Mouse (Mus musculus): ENCODE data around the gene Zfp52. TPM values are rescaled to one million over a fixed set of nuclear protein-coding genes. Genes with fewer than 3 reads are reported as not detected.

Gene Zfp52
- polyA plus RNA-seq, 1 experiment, result 0.73 TPM

DNA sequence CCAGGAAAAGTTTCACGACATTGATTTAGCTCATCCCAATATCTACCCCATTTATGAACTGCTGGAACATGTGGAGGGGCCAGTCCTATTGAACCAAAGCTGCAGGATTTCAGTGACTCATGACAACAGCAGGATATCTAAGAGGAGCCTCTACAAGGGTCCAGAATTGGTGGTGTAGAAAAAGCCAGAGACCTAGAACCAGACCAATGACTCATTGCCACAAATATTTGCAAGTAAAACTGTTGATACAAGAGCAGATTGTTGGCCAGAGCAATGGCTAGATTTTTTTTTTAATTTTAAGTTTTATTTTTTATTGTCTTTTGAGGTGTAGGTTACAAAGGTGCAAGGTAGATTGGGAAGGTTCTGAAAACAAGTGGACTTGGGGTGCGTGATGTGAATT is 50.2 kb downstream of the Zfp52 start:
- Histone ChIP-seq H3K36me3 (ENCODE audit: control insufficient read depth, insufficient read depth, low read length) (0 out of 2 replicates have a peak, but pooled peaks cover 4% of the 10 kb centered on the region), H3K27me3 (ENCODE audit: control insufficient read depth, insufficient read depth, low read length) (no peaks in the 10 kb centered on the region)
- TF ChIP-seq CTCF (IDR thresholded peaks at IDR 0.05; ENCODE audit: borderline replicate concordance, control insufficient read depth, extremely low read depth, insufficient read depth, low read length, poor library complexity), result no peak
- TF ChIP-seq POLR2A (IDR thresholded peaks at IDR 0.05; ENCODE audit: control insufficient read depth, extremely low read depth, insufficient read depth, low read length, poor library complexity), result no peak

More for the DNA sequence above, 50.2 kb downstream of the Zfp52 start:
- WGBS, result 97% methylated on average over 2 of the region's 2 CpGs
- no peak for DNase-seq
- no peaks in the 10 kb centered on the region for H3K4me1 ChIP-seq (replicated peaks; ENCODE audit: control insufficient read depth, insufficient read depth, low read length)
- H3K4me3 ChIP-seq (ENCODE audit: control insufficient read depth, insufficient read depth, low read length), result no peak overlapping the region
- H3K27ac ChIP-seq (ENCODE audit: control insufficient read depth, insufficient read depth, low read length), result no peak overlapping the region

Other genes starting within 250 kb of the Zfp52 start
- gene Vmn1r237, start 223.7 kb upstream of the Zfp52 start, polyA plus RNA-seq (2012; rRNA removed), result not detected in 2 replicates
- gene Zfp677, start 151.8 kb upstream of the Zfp52 start, polyA plus RNA-seq (2012; rRNA removed), result 0.43 and 0.57 TPM in 2 replicates
- 1.4 and 2.0 TPM in 2 replicates for gene Zfp54, start 112.3 kb upstream of the Zfp52 start, polyA plus RNA-seq (2012; rRNA removed)
- gene Zfp51, start 85.2 kb upstream of the Zfp52 start, polyA plus RNA-seq (2012; rRNA removed), result 2.0 and 2.7 TPM in 2 replicates
- 2.9 and 3.7 TPM in 2 replicates for gene Zfp53, start 46.5 kb upstream of the Zfp52 start, polyA plus RNA-seq (2012; rRNA removed)
- gene Zfp948, start 31.5 kb downstream of the Zfp52 start, polyA plus RNA-seq (2012; rRNA removed), result 0.14 and 0.44 TPM in 2 replicates
- gene Zfp983, start 115.1 kb downstream of the Zfp52 start, polyA plus RNA-seq (2012; rRNA removed), result 1.0 and 1.6 TPM in 2 replicates
- not detected in 2 replicates for gene Gm10226, start 156.3 kb downstream of the Zfp52 start, polyA plus RNA-seq (2012; rRNA removed)
- 0.61 and 0.78 TPM in 2 replicates for gene Zfp760, start 172.2 kb downstream of the Zfp52 start, polyA plus RNA-seq (2012; rRNA removed)
- gene Zfp229, start 195.3 kb downstream of the Zfp52 start, polyA plus RNA-seq (2012; rRNA removed), result 1.2 and 1.4 TPM in 2 replicates